Mouse (Mus musculus) midbrain, embryonic 11.5 days (tissue): ENCODE results near the gene Olfr390. TPM values are rescaled to one million over a fixed set of nuclear protein-coding genes. Genes with fewer than 3 reads are reported as not detected.

ENCODE experiments used
- ATAC-seq: fragments of 200-750 bp; cut with Nextera tagmentation; 2 replicates; pipeline ENCODE4 v1.8.0; 2017; ENCODE audit warnings: moderate TSS enrichment, moderate library complexity; ENCODE audit not compliant: low FRiP score
- DNase-seq: peaks from one replicate; pipeline ENCODE4 v3.0.0; 2015; ENCODE audit warnings: low spot score; ENCODE audit errors: missing footprints
- H3K27ac ChIP-seq: fragments of 300-500 bp; sonication (generic); 2 replicates; pipeline ENCODE4 v1.5.1; 2014; ENCODE audit warnings: low read depth, low read length
- H3K27me3 ChIP-seq: fragments of 300-500 bp; sonication (generic); 2 replicates; pipeline ENCODE4 v1.6.1; 2014; ENCODE audit warnings: mild to moderate bottlenecking, low read length, moderate library complexity, mixed read lengths; ENCODE audit not compliant: control insufficient read depth, insufficient read depth
- H3K36me3 ChIP-seq: fragments of 300-500 bp; sonication (generic); 2 replicates; pipeline ENCODE4 v1.6.1; 2014; ENCODE audit warnings: mild to moderate bottlenecking, low read length, moderate library complexity, mixed read lengths; ENCODE audit not compliant: control insufficient read depth, insufficient read depth
- H3K4me1 ChIP-seq: fragments of 300-500 bp; sonication (generic); 2 replicates; pipeline ENCODE4 v1.6.1; 2014; ENCODE audit warnings: low read length; ENCODE audit not compliant: control insufficient read depth, insufficient read depth
- H3K4me2 ChIP-seq: fragments of 300-500 bp; sonication (generic); 2 replicates; pipeline ENCODE4 v1.6.1; 2014; ENCODE audit warnings: mild to moderate bottlenecking, moderate library complexity
- H3K4me3 ChIP-seq: fragments of 300-500 bp; sonication (generic); 2 replicates; pipeline ENCODE4 v1.5.1; 2014; ENCODE audit warnings: low read depth, low read length
- H3K9ac ChIP-seq: fragments of 300-500 bp; sonication (generic); 2 replicates; pipeline ENCODE4 v1.6.1; 2014; ENCODE audit warnings: low read length
- H3K9me3 ChIP-seq: fragments of 300-500 bp; sonication (generic); 2 replicates; pipeline ENCODE4 v1.6.1; 2016; ENCODE audit warnings: low read length; ENCODE audit not compliant: control insufficient read depth
- WGBS: fragments of 180-500 bp; shearing (Covaris S2); extraction: QIAGEN DNeasy Blood & Tissue Kit; methylation state at CpG from one replicate; pipeline ENCODE4 v1.1.7; 2014; 5-methylcytosine and 5-hydroxymethylcytosine counted together
- polyA plus RNA-seq: library from polyadenylated mRNA; unstranded; fragments of >200 nt; fragmentation: Nextera tagmentation; extraction: Ambion mirVana; gene quantifications from 2 replicates; pipeline ENCODE4 v1.2.1, GENCODE M21; 2014

The Olfr390 gene
- not detected in 2 replicates for polyA plus RNA-seq

DNA sequence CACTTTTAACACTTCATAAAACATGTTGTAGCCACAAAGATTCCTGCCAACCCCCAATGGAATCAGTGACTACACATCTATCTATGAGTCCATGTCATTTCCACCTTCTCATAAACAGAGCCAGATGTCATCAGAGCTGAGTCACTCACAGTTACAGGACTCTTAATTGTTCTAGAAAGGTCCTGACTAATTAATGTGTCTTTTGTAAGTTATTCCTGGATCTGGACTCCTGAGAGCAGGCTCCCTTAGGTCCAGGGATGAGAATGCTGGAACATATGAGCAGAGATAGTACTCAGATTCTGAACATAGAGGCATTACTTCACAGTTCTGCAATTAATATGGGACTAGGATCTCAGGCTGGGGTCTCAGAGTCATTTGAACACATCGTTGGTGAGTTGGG, at the start of gene Olfr390:
Gene Olfr390, plus strand, starts transcription at position 301 of the 400 bp plus-strand sequence.
- H3K27me3 ChIP-seq = no peaks in the 10 kb centered on the region
- 75% methylated on average over 1 of the region's 1 CpGs for WGBS

DNA sequence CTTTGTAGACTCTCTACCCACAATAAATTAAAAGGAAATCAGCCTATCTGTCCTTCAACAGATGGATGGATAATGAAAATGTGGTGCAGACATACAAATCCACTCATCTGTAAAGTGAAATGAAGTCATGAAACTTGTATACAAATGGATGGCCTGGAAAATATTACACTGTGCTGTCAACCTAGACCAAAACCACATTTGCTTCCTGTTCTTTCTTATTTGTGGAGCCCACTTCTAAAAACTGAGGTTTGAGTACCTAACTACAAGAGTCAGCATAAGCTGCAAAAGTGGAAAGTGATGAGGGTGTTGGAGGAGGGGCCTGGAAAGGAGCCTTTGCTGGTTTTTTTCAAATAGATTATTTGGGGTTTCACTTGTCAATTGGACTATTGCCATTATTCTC, 23.6 kb upstream of the Olfr390 start:
- Histone ChIP-seq H3K4me1 (no peaks in the 10 kb centered on the region), H3K4me2 (no peak overlapping the region), H3K9ac (no peak overlapping the region), H3K27me3 (no peaks in the 10 kb centered on the region), H3K4me3 (no peak overlapping the region), H3K9me3 (peaks cover 14% of the 10 kb centered on the region; the same call in 1 of the 2 replicates), H3K27ac (no peak overlapping the region), H3K36me3 (no peaks in the 10 kb centered on the region)
- ATAC-seq (no peak), DNase-seq (no peak)

More for the DNA sequence above, at the start of gene Olfr390:
- DNase-seq = no peak
- no peak within 1 kb of the TSS for H3K27ac ChIP-seq
- no peaks in the 10 kb centered on the region for H3K36me3 ChIP-seq
- no peak within 1 kb of the TSS for H3K4me3 ChIP-seq
- no peaks in the 10 kb centered on the region for H3K4me1 ChIP-seq
- no peak within 1 kb of the TSS for H3K9ac ChIP-seq
- no peak within 1 kb of the TSS for H3K4me2 ChIP-seq
- no peaks in the 10 kb centered on the region; the same call in 1 of the 2 replicates for H3K9me3 ChIP-seq
- ATAC-seq = no peak

DNA sequence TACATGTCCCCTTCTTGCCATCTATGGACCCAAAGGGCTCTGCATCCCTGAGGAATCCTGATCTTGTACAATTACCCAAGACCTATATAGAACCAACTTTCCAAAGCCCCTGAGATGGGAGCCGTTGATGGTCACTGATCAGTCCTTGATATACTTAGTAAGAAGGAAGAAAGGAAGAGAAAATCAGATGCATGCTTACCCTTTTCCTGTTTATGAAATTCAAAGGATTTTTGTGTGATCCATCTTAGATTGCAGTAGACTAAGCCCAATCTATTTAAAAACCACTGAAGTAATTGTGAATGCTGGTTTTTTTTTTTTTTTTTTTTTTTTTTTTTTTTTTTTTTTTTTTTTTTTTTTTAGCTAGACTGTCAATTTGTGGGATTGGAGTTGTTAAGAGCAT, 2.2 kb upstream of the Olfr390 start, which contains the start of gene Olfr389:
Gene Olfr389, minus strand, starts transcription at position 101 of the 400 bp plus-strand sequence.
- DNase-seq (no peak), ATAC-seq (no peak)
- Histone ChIP-seq H3K4me2 (no peak within 1 kb of the TSS), H3K36me3 (no peaks in the 10 kb centered on the region), H3K4me1 (no peaks in the 10 kb centered on the region), H3K9ac (no peak within 1 kb of the TSS), H3K27ac (no peak within 1 kb of the TSS), H3K4me3 (no peak within 1 kb of the TSS), H3K27me3 (no peaks in the 10 kb centered on the region), H3K9me3 (no peaks in the 10 kb centered on the region)
- 87% methylated on average over 1 of the region's 1 CpGs for WGBS

DNA sequence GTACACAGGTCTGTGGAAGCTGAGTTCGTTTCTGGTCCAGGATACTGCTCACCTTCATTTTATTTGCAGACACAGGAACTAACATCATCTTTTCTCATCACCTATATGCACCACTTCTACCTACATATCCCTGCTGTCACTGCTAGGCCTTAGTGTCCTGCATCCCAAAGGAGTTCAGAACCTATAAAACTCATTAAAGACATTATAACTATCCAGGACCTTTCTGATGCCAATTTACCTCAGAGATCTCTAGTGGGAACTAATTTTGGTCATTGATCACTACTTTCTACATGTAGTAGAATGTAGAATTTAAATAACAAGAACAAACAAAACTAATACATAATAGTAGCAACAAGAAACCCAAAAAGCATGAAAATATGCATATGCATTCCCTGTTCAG, 20.2 kb downstream of the Olfr390 start, which contains the start of gene Olfr391-ps:
Gene Olfr391-ps, minus strand, starts transcription at position 101 of the 400 bp plus-strand sequence.
- H3K27ac ChIP-seq = no peak within 1 kb of the TSS
- DNase-seq (no peak), ATAC-seq (no peak)
- no peak within 1 kb of the TSS for H3K4me3 ChIP-seq
- H3K4me1 ChIP-seq = no peaks in the 10 kb centered on the region
- H3K36me3 ChIP-seq = no peaks in the 10 kb centered on the region
- no peaks in the 10 kb centered on the region for H3K27me3 ChIP-seq
- H3K4me2 ChIP-seq = no peak within 1 kb of the TSS
- H3K9me3 ChIP-seq = no peaks in the 10 kb centered on the region; the same call in 1 of the 2 replicates
- 28% methylated on average over 1 of the region's 1 CpGs for WGBS
- no peak within 1 kb of the TSS for H3K9ac ChIP-seq

DNA sequence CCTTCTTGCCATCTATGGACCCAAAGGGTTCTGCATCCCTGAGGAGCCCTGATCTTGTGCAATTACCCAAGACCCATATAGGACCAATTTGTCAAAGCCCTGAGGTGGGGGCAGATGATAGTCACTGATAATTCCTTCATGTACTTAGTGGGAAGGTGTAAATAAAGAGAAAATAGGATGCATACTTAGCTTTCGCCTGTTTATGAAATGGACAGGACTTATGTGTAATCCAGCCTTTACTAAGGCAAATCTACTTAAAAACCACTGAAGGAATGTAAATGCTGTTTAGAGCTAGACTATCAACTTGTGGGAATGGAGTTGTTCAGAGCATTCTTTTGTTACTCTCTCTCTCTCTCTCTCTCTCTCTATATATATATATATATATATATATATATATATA, 34.2 kb downstream of the Olfr390 start, which contains the start of gene Olfr392:
Gene Olfr392, minus strand, starts transcription at position 101 of the 400 bp plus-strand sequence.
- Histone ChIP-seq H3K36me3 (no peaks in the 10 kb centered on the region), H3K4me2 (no peak within 1 kb of the TSS), H3K4me1 (no peaks in the 10 kb centered on the region), H3K9ac (no peak within 1 kb of the TSS), H3K9me3 (no peaks in the 10 kb centered on the region; the same call in 1 of the 2 replicates), H3K27ac (no peak within 1 kb of the TSS), H3K27me3 (no peaks in the 10 kb centered on the region), H3K4me3 (no peak within 1 kb of the TSS)
- no peak for ATAC-seq
- DNase-seq = no peak
- 82% methylated on average over 1 of the region's 1 CpGs for WGBS

Other genes with a start within 250 kb of the Olfr390 start
- not detected in 2 replicates for gene Olfr385, start 190.0 kb upstream of the Olfr390 start, polyA plus RNA-seq
- gene Olfr384, start 184.4 kb upstream of the Olfr390 start, polyA plus RNA-seq = not detected in 2 replicates
- not detected in 2 replicates for gene Zfp735, start 94.2 kb upstream of the Olfr390 start, polyA plus RNA-seq
- not detected in 2 replicates for gene Olfr389, start 2.3 kb upstream of the Olfr390 start, polyA plus RNA-seq
- gene Olfr391-ps, start 20.1 kb downstream of the Olfr390 start, polyA plus RNA-seq = not detected in 2 replicates
- not detected in 2 replicates for gene Olfr392, start 34.1 kb downstream of the Olfr390 start, polyA plus RNA-seq
- not detected in 2 replicates for gene Olfr393, start 68.5 kb downstream of the Olfr390 start, polyA plus RNA-seq
- not detected in 2 replicates for gene Olfr394, start 107.8 kb downstream of the Olfr390 start, polyA plus RNA-seq
- gene Olfr395, start 126.3 kb downstream of the Olfr390 start, polyA plus RNA-seq = not detected in 2 replicates
- not detected in 2 replicates for gene Olfr23, start 153.7 kb downstream of the Olfr390 start, polyA plus RNA-seq
- not detected in 2 replicates for gene Olfr397, start 177.9 kb downstream of the Olfr390 start, polyA plus RNA-seq
- not detected in 2 replicates for gene Olfr398, start 207.4 kb downstream of the Olfr390 start, polyA plus RNA-seq